17 mouse cellular contexts compared by ENCODE assay signal in genomic region chr13:8207337-8207736, GRCm38 (mm10). TPM values are rescaled to one million over a fixed set of nuclear protein-coding genes. Genes with fewer than 3 reads are reported as not detected.
DNase-seq lines count a peak whose midpoint lies in the region; ATAC-seq and TF ChIP-seq lines count a peak whose summit lies in the region.
"Had no signal": no experiment of that assay in that cellular context is flagged by ENCODE, and none has a peak within 500 bp of the region (broad histone marks: within the 10 kb centered on the region; RNA-seq: fewer than 3 reads in every experiment).

No protein-coding gene starts in this region.

- DNase-seq in cerebellum, postnatal 14 days = peak; percentile 44 to 58
- DNase-seq in cerebellum, adult 9-11 months = no peak
- no peak for DNase-seq in midbrain, embryonic 10.5 days (ENCODE audit: low spot score)
- DNase-seq in layer of hippocampus, adult 9-10 months (ENCODE audit: low spot score) = peak; percentile 45
- DNase-seq: adrenal gland, postnatal 14 days; cerebellum, adult 11-12 months; lung, embryonic 14.5 days; spleen, adult 18-20 months; thymus, postnatal 36 days had no signal

- H3K4me2 ChIP-seq in midbrain, embryonic 12.5 days (replicated peaks) = peak overlapping the region; percentile 19; the same call in 1 of the 2 replicates
- H3K4me2 ChIP-seq: kidney, embryonic 15.5 days; limb, embryonic 15.5 days; lung, embryonic 14.5 days had no signal

- H3K4me3 ChIP-seq in midbrain, embryonic 12.5 days = peak overlapping the region; percentile 3
- no peak overlapping the region for H3K4me3 ChIP-seq in midbrain, embryonic 10.5 days
- H3K4me3 ChIP-seq in olfactory bulb, adult 2 months (ENCODE audit: insufficient read depth, low read depth, low read length) = peak overlapping the region; percentile 73
- H3K4me3 ChIP-seq: kidney, embryonic 15.5 days; limb, embryonic 15.5 days had no signal

- TF ChIP-seq POLR2A in olfactory bulb, adult 2 months (IDR thresholded peaks at IDR 0.05; ENCODE audit: insufficient read depth, low read depth, low read length) = no peak

- H3K4me1 ChIP-seq in midbrain, embryonic 12.5 days = peaks cover 7% of the 10 kb centered on the region; the same call in 1 of the 2 replicates
- H3K4me1 ChIP-seq in midbrain, embryonic 10.5 days = peaks cover 13% of the 10 kb centered on the region
- no peaks in the 10 kb centered on the region; the same call in 1 of the 2 replicates for H3K4me1 ChIP-seq in olfactory bulb, adult 2 months (ENCODE audit: control insufficient read depth, insufficient read depth, low read length)

- no peak for TF ChIP-seq CTCF in olfactory bulb, adult 2 months (IDR thresholded peaks at IDR 0.05; ENCODE audit: insufficient read depth, low read depth, low read length)

- no peak for ATAC-seq in midbrain, embryonic 12.5 days (ENCODE audit: low FRiP score, low read depth)
- ATAC-seq in monocyte, adult 5-6 weeks (replicated peaks; ENCODE audit: insufficient number of reproducible peaks, low FRiP score, low TSS enrichment, poor library complexity, severe bottlenecking) = no peak
- ATAC-seq in CD4-positive, CD25-positive, alpha-beta regulatory T cell, adult 4 months = no peak

- no peaks in the 10 kb centered on the region for H3K9me3 ChIP-seq in midbrain, embryonic 12.5 days
- H3K9me3 ChIP-seq in midbrain, embryonic 10.5 days (replicated peaks) = no peaks in the 10 kb centered on the region
- H3K9me3 ChIP-seq: kidney, embryonic 15.5 days; limb, embryonic 15.5 days had no signal

- H3K9ac ChIP-seq in midbrain, embryonic 12.5 days (replicated peaks) = no peak overlapping the region
- H3K9ac ChIP-seq: kidney, embryonic 15.5 days; limb, embryonic 15.5 days; lung, embryonic 14.5 days had no signal

- H3K36me3 ChIP-seq in midbrain, embryonic 12.5 days = no peaks in the 10 kb centered on the region
- no peaks in the 10 kb centered on the region for H3K36me3 ChIP-seq in midbrain, embryonic 10.5 days
- H3K36me3 ChIP-seq: kidney, embryonic 15.5 days; limb, embryonic 15.5 days had no signal

- H3K27me3 ChIP-seq in midbrain, embryonic 12.5 days = 0 out of 2 replicates have a peak, but pooled peaks cover 5% of the 10 kb centered on the region
- H3K27me3 ChIP-seq in midbrain, embryonic 10.5 days (ENCODE audit: low read depth, poor library complexity, severe bottlenecking) = peaks cover 14% of the 10 kb centered on the region

- H3K27ac ChIP-seq in midbrain, embryonic 12.5 days (replicated peaks) = 0 out of 2 replicates have a peak overlapping the region, but pooled peaks have one; percentile 1
- H3K27ac ChIP-seq in midbrain, embryonic 10.5 days (replicated peaks) = no peak overlapping the region
- peak overlapping the region; percentile 60 for H3K27ac ChIP-seq in olfactory bulb, adult 2 months (ENCODE audit: insufficient read depth, low read depth, low read length)
- H3K27ac ChIP-seq: kidney, embryonic 15.5 days; limb, embryonic 15.5 days; stomach, postnatal 0 days had no signal

- 64% methylated on average over 16 of the region's 16 CpGs for WGBS in midbrain, embryonic 12.5 days
- WGBS in midbrain, embryonic 10.5 days = 85% methylated on average over 16 of the region's 16 CpGs
- WGBS in olfactory bulb, adult 2 months = 20% methylated on average over 16 of the region's 16 CpGs

RNA-seq across cellular contexts. Expression of gene Adarb2, which starts 4.7 kb away (rescaled TPM):
- 17.8 and 18.5 TPM in 2 replicates for polyA plus RNA-seq in midbrain, embryonic 12.5 days (2016; fragmentation: Nextera tagmentation; extraction: Ambion mirVana)
- polyA plus RNA-seq in midbrain, embryonic 10.5 days (2016; fragmentation: Nextera tagmentation; extraction: Ambion mirVana) = 2.0 and 5.8 TPM in 2 replicates
- polyA plus RNA-seq in olfactory bulb, adult 2 months (2012; ENCODE audit: insufficient read depth, insufficient read length, low replicate concordance, missing spikeins) = not detected in 2 replicates
- 1.2 TPM in 1 of 3 replicates, not detected in the others for total RNA-seq in monocyte, adult 5-6 weeks (2017)
- polyA plus RNA-seq in CD4-positive, CD25-positive, alpha-beta regulatory T cell, adult 4 months (2017; shearing (Covaris generic)) = under 1 TPM; 0.08 to 0.28 TPM
- total RNA-seq: adrenal gland, postnatal 14 days; granulocyte monocyte progenitor cell, adult 5-6 weeks had no signal

Comparison
In these comparisons a context has a peak if more than half of its experiments do, and no peak if none do; other contexts are left out.
1. DNase-seq: peak in cerebellum, postnatal 14 days (2 of 2) and layer of hippocampus, adult 9-10 months (single experiment); none in cerebellum, adult 9-11 months (single experiment) and midbrain, embryonic 10.5 days (single experiment).